Mouse (Mus musculus) neural tube, embryonic 14.5 days (tissue): ENCODE measurements around the gene Fcho2. TPM values are rescaled to one million over a fixed set of nuclear protein-coding genes. Genes with fewer than 3 reads are reported as not detected.

Experiments
- ATAC-seq: fragments of 200-750 bp; cut with Nextera tagmentation; 2 replicates; pipeline ENCODE4 v1.8.0; 2017; ENCODE audit warnings: low read depth, mild to moderate bottlenecking, moderate TSS enrichment, moderate library complexity
- H3K27ac ChIP-seq: fragments of 300-500 bp; sonication (generic); 2 replicates; pipeline ENCODE4 v1.5.1; 2014; ENCODE audit warnings: low read depth, mild to moderate bottlenecking, control low read depth, low read length, moderate library complexity, mixed read lengths
- H3K27me3 ChIP-seq: fragments of 300-500 bp; sonication (generic); 2 replicates; pipeline ENCODE4 v1.6.1; 2014; ENCODE audit warnings: low read length; ENCODE audit not compliant: control insufficient read depth, insufficient read depth
- H3K36me3 ChIP-seq: fragments of 300-500 bp; sonication (generic); 2 replicates; pipeline ENCODE4 v1.6.1; 2014; ENCODE audit warnings: low read length, mixed read lengths; ENCODE audit not compliant: control insufficient read depth, insufficient read depth
- H3K4me1 ChIP-seq: fragments of 300-500 bp; sonication (generic); 2 replicates; pipeline ENCODE4 v1.6.1; 2014; ENCODE audit warnings: low read length; ENCODE audit not compliant: control insufficient read depth, insufficient read depth
- H3K4me2 ChIP-seq: fragments of 300-500 bp; sonication (generic); 2 replicates; pipeline ENCODE4 v1.6.1; 2014; ENCODE audit warnings: mild to moderate bottlenecking, low read depth, low read length, control low read depth
- H3K4me3 ChIP-seq: fragments of 300-500 bp; sonication (generic); 2 replicates; pipeline ENCODE4 v1.5.1; 2014; ENCODE audit warnings: low read depth, low read length, control low read depth, mixed read lengths
- H3K9ac ChIP-seq: fragments of 300-500 bp; sonication (generic); replicated peaks from 2 replicates; pipeline ENCODE4 v1.6.1; 2014; ENCODE audit warnings: low read depth, mild to moderate bottlenecking, control low read depth, low read length, mixed read lengths
- H3K9me3 ChIP-seq: fragments of 300-500 bp; sonication (generic); 2 replicates; pipeline ENCODE4 v1.6.1; 2016; ENCODE audit warnings: low read length; ENCODE audit not compliant: control insufficient read depth
- WGBS: fragments of 180-500 bp; shearing (Covaris S2); extraction: QIAGEN DNeasy Blood & Tissue Kit; methylation state at CpG from one replicate; pipeline ENCODE4 v1.1.7; 2014; 5-methylcytosine and 5-hydroxymethylcytosine counted together
- polyA plus RNA-seq: library from polyadenylated mRNA; unstranded; fragments of >200 nt; fragmentation: Nextera tagmentation; extraction: Ambion mirVana; gene quantifications from 2 replicates; pipeline ENCODE4 v1.2.1, GENCODE M21; 2014

Gene Fcho2
- polyA plus RNA-seq, 1 experiment from 2014 or later = 28.3 TPM

DNA sequence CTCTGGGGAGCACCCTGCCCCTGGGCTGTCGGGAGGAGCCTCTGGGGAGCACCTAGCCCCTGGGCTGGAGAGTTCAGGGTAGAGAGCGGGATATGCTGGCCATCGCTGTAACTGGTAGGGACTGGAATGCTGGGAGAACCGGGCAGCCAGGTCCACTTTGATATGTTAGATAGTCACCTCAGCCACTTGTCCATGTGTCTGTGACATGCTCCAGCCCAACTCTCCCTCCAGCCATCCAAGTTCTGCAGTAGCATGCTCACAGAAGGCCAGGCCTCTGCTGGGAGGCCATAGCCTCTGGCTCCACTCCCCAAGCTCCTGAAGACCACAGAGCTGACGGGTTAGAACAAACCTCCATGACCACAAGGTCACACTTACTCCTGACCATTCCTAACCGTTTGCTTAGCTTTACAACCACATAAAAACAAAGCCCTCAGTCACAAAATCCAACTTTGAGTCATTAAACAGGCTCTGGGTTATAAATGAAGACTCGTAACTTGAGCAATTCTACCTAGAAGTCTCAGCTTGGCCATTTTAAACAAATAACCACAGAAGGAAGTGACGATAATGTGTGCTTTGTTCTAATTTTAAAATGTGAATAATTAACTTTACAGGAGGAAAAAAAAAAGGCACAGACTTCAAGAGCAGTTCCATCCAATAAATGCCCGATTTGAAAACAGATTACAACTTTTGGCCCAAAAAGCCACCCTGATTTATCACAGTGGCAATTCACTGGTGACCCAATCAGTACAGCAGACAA lies 130.9 kb downstream of the Fcho2 start:
- no peaks in the 10 kb centered on the region for H3K36me3 ChIP-seq
- 53% methylated on average over 9 of the region's 9 CpGs for WGBS

DNA sequence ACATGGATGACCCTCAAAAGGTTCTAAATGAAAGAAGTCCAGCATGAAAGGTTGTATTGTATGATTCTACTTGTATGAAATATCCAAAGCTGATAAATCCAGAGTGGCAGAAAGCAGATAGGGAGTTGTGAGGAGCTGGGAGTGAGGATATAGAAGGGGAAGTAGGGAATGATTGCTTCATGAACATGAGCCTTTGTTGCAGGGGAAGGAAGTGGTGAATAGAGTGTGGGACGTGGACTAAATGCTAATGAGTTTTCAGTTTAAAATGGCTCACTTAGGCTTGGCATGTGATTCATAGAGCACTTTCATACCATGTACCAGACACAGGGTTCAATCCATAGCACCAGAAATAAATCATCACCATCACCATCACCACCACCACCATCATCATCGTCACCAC lies 131.8 kb downstream of the Fcho2 start:
- peaks cover 5% of the 10 kb centered on the region for H3K4me1 ChIP-seq
- H3K4me3 ChIP-seq = no peak overlapping the region
- no peak overlapping the region for H3K4me2 ChIP-seq
- H3K9ac ChIP-seq = no peak overlapping the region
- no peaks in the 10 kb centered on the region for H3K36me3 ChIP-seq
- no peaks in the 10 kb centered on the region for H3K27me3 ChIP-seq
- H3K27ac ChIP-seq = no peak overlapping the region
- no peak for ATAC-seq
- H3K9me3 ChIP-seq = no peaks in the 10 kb centered on the region
- 81% methylated on average over 2 of the region's 2 CpGs for WGBS

More for the DNA sequence above, 130.9 kb downstream of the Fcho2 start:
- no peak for ATAC-seq
- H3K4me3 ChIP-seq = no peak overlapping the region
- no peak overlapping the region for H3K27ac ChIP-seq
- no peaks in the 10 kb centered on the region for H3K9me3 ChIP-seq
- H3K4me2 ChIP-seq = no peak overlapping the region
- peaks cover 5% of the 10 kb centered on the region for H3K4me1 ChIP-seq
- no peak overlapping the region for H3K9ac ChIP-seq
- H3K27me3 ChIP-seq = no peaks in the 10 kb centered on the region

DNA sequence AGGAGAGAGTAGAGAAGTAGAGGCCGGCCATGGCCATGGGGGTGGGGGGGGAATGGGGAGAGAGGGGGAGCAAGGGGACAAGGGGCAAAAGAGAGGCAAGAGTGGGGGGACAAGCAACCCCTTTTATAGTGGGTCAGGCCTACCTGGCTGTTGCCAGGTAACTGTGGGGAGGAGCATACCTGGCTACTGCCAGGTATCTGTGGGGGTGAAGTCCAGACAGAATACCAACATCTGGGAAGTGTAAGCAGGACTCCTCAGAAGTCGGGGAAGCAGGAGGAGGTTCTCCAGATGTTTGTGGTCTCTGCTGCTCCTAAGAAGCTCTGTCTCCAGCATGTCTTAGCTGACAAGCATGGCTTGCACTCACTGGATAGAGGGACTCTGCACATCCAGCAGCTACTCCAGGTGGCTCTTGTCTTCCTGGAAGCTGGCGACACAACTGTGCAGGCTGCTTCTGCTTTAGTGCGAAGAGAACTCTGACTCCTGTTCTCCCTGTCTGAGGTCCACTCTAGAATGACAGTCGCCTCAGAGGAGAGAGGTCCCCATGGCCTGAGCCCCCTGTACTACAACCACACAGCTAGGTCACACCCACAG lies 134.7 kb downstream of the Fcho2 start:
- Histone ChIP-seq H3K4me1 (no peaks in the 10 kb centered on the region), H3K27ac (no peak overlapping the region), H3K9ac (no peak overlapping the region), H3K9me3 (no peaks in the 10 kb centered on the region), H3K4me3 (no peak overlapping the region), H3K4me2 (no peak overlapping the region), H3K36me3 (no peaks in the 10 kb centered on the region), H3K27me3 (no peaks in the 10 kb centered on the region)
- WGBS = 89% methylated on average over 5 of the region's 5 CpGs
- no peak for ATAC-seq

DNA sequence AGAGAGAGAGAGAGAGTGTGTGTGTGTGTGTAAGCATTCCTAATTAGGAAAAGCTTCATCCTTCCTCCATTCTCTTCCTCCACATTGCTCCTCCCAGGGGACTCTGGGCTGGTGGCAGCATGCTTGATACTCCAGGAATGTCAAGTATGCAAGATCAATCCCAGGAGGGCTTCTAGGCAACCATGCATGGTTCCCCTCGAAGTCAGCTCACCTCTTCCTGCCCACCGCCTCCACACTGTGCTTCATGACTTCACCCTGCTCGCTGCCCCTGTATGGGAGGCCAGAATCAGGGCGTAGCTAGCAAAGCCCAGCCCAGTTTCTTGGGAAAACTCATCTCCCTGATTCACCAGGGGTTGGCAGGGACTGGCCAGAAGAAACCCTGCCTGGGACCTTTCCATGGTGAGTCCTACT lies 135.6 kb downstream of the Fcho2 start:
- no peaks in the 10 kb centered on the region for H3K9me3 ChIP-seq
- 54% methylated on average over 4 of the region's 4 CpGs for WGBS
- H3K27me3 ChIP-seq = no peaks in the 10 kb centered on the region
- H3K9ac ChIP-seq = no peak overlapping the region
- no peak overlapping the region for H3K27ac ChIP-seq
- ATAC-seq = no peak
- H3K36me3 ChIP-seq = no peaks in the 10 kb centered on the region
- no peak overlapping the region for H3K4me2 ChIP-seq
- no peak overlapping the region for H3K4me3 ChIP-seq
- no peaks in the 10 kb centered on the region for H3K4me1 ChIP-seq

DNA sequence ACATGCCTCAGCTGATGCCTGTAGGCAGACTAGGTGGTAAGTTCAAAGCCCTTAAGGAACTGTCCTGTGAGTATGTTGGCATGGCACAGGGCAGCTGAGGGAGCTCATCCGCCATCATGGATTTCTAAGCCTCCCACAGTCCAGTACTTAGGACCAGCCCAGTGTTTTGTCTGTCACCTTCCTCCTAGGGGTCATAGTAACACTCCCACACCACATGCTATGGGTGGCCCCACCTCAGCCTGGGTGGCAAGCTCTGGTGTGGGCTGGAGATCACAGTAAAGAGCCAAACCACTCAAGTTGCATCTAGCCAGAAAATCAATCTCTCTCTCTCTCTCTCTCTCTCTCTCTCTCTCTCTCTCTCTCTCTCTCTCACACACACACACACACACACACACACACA lies 136.0 kb downstream of the Fcho2 start:
- no peak overlapping the region for H3K4me3 ChIP-seq
- H3K4me2 ChIP-seq = no peak overlapping the region
- H3K9ac ChIP-seq = no peak overlapping the region
- ATAC-seq = no peak
- H3K27me3 ChIP-seq = no peaks in the 10 kb centered on the region
- H3K4me1 ChIP-seq = no peaks in the 10 kb centered on the region
- H3K36me3 ChIP-seq = no peaks in the 10 kb centered on the region
- H3K9me3 ChIP-seq = no peaks in the 10 kb centered on the region
- no peak overlapping the region for H3K27ac ChIP-seq
- 86% methylated on average over 1 of the region's 1 CpGs for WGBS

DNA sequence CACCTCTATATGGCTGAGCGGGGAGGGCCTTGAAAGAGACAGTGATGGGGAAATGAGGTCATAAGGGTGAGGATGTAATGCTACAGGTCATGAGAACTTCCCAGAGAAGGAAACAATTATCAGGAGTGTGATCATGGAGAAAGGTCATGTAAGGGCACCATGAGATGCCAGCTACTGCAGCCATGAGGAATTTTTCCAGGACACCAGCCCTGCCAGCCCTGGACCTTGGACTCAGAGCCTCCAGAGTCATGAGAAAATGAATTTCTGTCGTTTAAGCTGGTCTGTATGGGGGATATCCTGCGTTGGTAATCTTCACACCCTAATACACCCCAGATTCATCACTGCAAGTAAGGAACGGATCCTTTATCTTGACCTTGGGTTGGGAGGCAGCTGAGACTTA lies 141.3 kb downstream of the Fcho2 start:
- no peak overlapping the region for H3K4me2 ChIP-seq
- H3K27me3 ChIP-seq = no peaks in the 10 kb centered on the region
- no peak overlapping the region for H3K4me3 ChIP-seq
- no peaks in the 10 kb centered on the region for H3K36me3 ChIP-seq
- no peak for ATAC-seq
- no peaks in the 10 kb centered on the region for H3K4me1 ChIP-seq
- H3K9me3 ChIP-seq = no peaks in the 10 kb centered on the region
- WGBS = 83% methylated on average over 4 of the region's 4 CpGs
- H3K27ac ChIP-seq = no peak overlapping the region
- H3K9ac ChIP-seq = no peak overlapping the region

Other genes with a start within 250 kb of the Fcho2 start
- not detected in 2 replicates for gene Tmem174, start 178.0 kb downstream of the Fcho2 start, polyA plus RNA-seq
- not detected in 2 replicates for gene Tmem171, start 120.6 kb downstream of the Fcho2 start, polyA plus RNA-seq
- 37.5 and 63.9 TPM in 2 replicates for gene Tnpo1, start 110.9 kb upstream of the Fcho2 start, polyA plus RNA-seq
- gene 1700024P04Rik, start 169.1 kb upstream of the Fcho2 start, polyA plus RNA-seq = not detected in 2 replicates